Mouse (Mus musculus) adrenal gland, adult 8-10 months (tissue): ENCODE measurements at regions not wholly inside any gene's neighbourhood (a gene's known extent, or its start where the extent isn't known, plus 50 kb on each side); places are given as distances from the start of the nearest gene placed in this dataset.

ENCODE experiments used
- DNase-seq: peaks from one replicate; pipeline ENCODE4 v3.0.0; 2022

- DNase-seq, result peak; percentile 1
Measured at GRCm38 (mm10) chrX:32224989-32225388, 53.2 kb upstream of the Btbd35f2 start.
